Mouse (Mus musculus): Measurements from ENCODE around the gene Idh3g. TPM values are rescaled to one million over a fixed set of nuclear protein-coding genes. Genes with fewer than 3 reads are reported as not detected.

Gene Idh3g
- 56.6 and 111 TPM in 2 replicates for polyA plus RNA-seq (2011; ENCODE audit: insufficient read depth, insufficient read length, low replicate concordance, missing spikeins)

GRCm38 (mm10) chrX:73786364-73787224 lies at the start of gene Idh3g, which contains the start of gene Ssr4:
TSS of gene Idh3g (minus strand) at chrX:73786897.
TSS of gene Ssr4 (plus strand) at chrX:73787028.
- TF ChIP-seq CTCF (IDR thresholded peaks at IDR 0.05; ENCODE audit: control insufficient read depth, insufficient read depth, low read length) (peak; percentile 35; the same call in 1 of the 2 replicates), POLR2A (IDR thresholded peaks at IDR 0.05; ENCODE audit: borderline replicate concordance, control insufficient read depth, low read depth, low read length) (peak; percentile 71; the same call in 1 of the 2 replicates)
- 10% methylated on average over 52 of the region's 52 CpGs for WGBS
- Histone ChIP-seq H3K4me3 (replicated peaks; ENCODE audit: control insufficient read depth, low read depth, low read length) (peak within 1 kb of the TSS; percentile 87), H3K27ac (ENCODE audit: control insufficient read depth, insufficient read depth, low read depth, low read length, poor library complexity) (peak within 1 kb of the TSS; percentile 92), H3K4me1 (ENCODE audit: control insufficient read depth, insufficient read depth, low read length) (no peaks in the 10 kb centered on the region; the same call in 1 of the 2 replicates)

- Histone ChIP-seq H3K4me3 (replicated peaks; ENCODE audit: control insufficient read depth, low read depth, low read length) (no peak overlapping the region), H3K27ac (ENCODE audit: control insufficient read depth, insufficient read depth, low read depth, low read length, poor library complexity) (no peak overlapping the region), H3K4me1 (ENCODE audit: control insufficient read depth, insufficient read depth, low read length) (no peaks in the 10 kb centered on the region)
- TF ChIP-seq POLR2A (IDR thresholded peaks at IDR 0.05; ENCODE audit: borderline replicate concordance, control insufficient read depth, low read depth, low read length) (no peak), CTCF (IDR thresholded peaks at IDR 0.05; ENCODE audit: control insufficient read depth, insufficient read depth, low read length) (no peak)
- WGBS = 89% methylated on average over 1 of the region's 1 CpGs
These were observed 49.0 kb upstream of the Idh3g start for GRCm38 (mm10) chrX:73835731-73836130.

GRCm38 (mm10) chrX:73824185-73825151 lies 37.8 kb upstream of the Idh3g start, which contains the start of gene Pdzd4:
TSS of gene Pdzd4 (minus strand) at chrX:73824969.
- WGBS = 10% methylated on average over 70 of the region's 84 CpGs
- no peaks in the 10 kb centered on the region for H3K4me1 ChIP-seq (ENCODE audit: control insufficient read depth, insufficient read depth, low read length)
- TF ChIP-seq POLR2A (IDR thresholded peaks at IDR 0.05; ENCODE audit: borderline replicate concordance, control insufficient read depth, low read depth, low read length) (no peak), CTCF (IDR thresholded peaks at IDR 0.05; ENCODE audit: control insufficient read depth, insufficient read depth, low read length) (no peak)
- peak within 1 kb of the TSS; percentile 39 for H3K4me3 ChIP-seq (replicated peaks; ENCODE audit: control insufficient read depth, low read depth, low read length)
- no peak within 1 kb of the TSS for H3K27ac ChIP-seq (ENCODE audit: control insufficient read depth, insufficient read depth, low read depth, low read length, poor library complexity)

DNA sequence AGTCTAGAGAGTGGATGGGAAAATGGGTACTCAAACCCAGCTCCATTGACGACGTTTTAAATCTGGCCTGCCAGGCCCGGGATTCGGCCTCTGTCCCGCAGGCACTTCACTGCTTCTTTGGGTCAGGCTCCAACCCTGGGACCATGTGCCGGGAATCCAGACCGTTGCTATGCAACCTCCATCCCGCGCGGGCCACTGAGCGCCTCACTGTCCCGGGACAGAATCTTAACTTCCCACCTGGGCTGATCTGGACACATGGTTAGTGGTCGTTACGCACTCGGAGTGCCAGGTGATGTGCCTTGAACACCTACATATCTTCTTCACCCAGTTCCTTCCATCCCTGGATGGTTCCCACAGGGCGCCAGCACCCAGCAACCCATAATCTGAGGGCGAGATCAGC lies 37.0 kb upstream of the Idh3g start:
- TF ChIP-seq POLR2A (IDR thresholded peaks at IDR 0.05; ENCODE audit: borderline replicate concordance, control insufficient read depth, low read depth, low read length) (no peak), CTCF (IDR thresholded peaks at IDR 0.05; ENCODE audit: control insufficient read depth, insufficient read depth, low read length) (no peak)
- peak overlapping the region; percentile 27 for H3K4me3 ChIP-seq (replicated peaks; ENCODE audit: control insufficient read depth, low read depth, low read length)
- WGBS = 49% methylated on average over 17 of the region's 17 CpGs
- no peak overlapping the region for H3K27ac ChIP-seq (ENCODE audit: control insufficient read depth, insufficient read depth, low read depth, low read length, poor library complexity)
- H3K4me1 ChIP-seq (ENCODE audit: control insufficient read depth, insufficient read depth, low read length) = no peaks in the 10 kb centered on the region

- Histone ChIP-seq H3K4me3 (replicated peaks; ENCODE audit: control insufficient read depth, low read depth, low read length) (no peak overlapping the region), H3K27ac (ENCODE audit: control insufficient read depth, insufficient read depth, low read depth, low read length, poor library complexity) (no peak overlapping the region), H3K4me1 (ENCODE audit: control insufficient read depth, insufficient read depth, low read length) (no peaks in the 10 kb centered on the region; the same call in 1 of the 2 replicates)
- 19% methylated on average over 3 of the region's 3 CpGs for WGBS
- TF ChIP-seq POLR2A (IDR thresholded peaks at IDR 0.05; ENCODE audit: borderline replicate concordance, control insufficient read depth, low read depth, low read length) (no peak), CTCF (IDR thresholded peaks at IDR 0.05; ENCODE audit: control insufficient read depth, insufficient read depth, low read length) (no peak)
These were observed 30.1 kb upstream of the Idh3g start for GRCm38 (mm10) chrX:73816596-73817314.

DNA sequence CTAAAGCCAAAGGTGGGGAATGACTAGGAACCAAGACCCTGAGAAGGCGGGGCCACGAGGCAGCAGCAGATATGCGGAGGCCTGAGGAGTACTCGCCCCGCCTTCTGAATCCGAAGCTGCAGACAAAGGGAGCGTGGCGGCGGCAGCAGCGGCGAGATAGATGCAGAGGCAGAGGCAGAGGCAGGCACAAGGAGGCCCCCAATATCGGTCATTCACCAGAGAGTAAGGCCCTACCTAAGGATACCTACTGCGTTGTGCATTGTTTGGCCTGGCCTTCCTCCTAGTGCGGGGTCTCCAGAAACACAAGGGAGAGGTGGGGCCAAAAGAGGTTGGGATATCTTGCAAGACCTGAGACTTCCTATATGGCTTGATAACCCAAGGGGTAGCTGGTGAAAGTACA lies 28.4 kb upstream of the Idh3g start:
- 66% methylated on average over 14 of the region's 14 CpGs for WGBS

DNA sequence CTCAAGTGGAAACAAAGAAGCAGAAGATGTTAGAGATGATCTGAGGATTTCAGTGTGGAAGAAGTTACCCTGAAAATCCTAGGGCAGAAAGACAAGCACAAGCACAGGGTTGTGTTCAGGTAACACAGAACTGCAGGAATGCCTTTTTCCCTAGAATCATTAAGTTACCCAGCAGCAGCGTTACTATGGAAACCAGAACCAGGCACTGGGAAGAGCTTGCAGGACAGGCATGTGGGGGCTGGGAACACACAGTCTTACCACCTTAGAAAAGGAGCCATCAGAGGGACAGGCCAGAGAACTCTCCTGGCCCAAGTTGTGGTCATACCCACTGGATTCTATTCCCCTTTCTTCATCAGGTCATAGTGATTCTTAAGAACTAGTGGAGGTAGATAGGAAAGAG lies 19.1 kb upstream of the Idh3g start:
- TF ChIP-seq POLR2A (IDR thresholded peaks at IDR 0.05; ENCODE audit: borderline replicate concordance, control insufficient read depth, low read depth, low read length) (no peak), CTCF (IDR thresholded peaks at IDR 0.05; ENCODE audit: control insufficient read depth, insufficient read depth, low read length) (no peak)
- Histone ChIP-seq H3K4me1 (ENCODE audit: control insufficient read depth, insufficient read depth, low read length) (no peaks in the 10 kb centered on the region), H3K27ac (ENCODE audit: control insufficient read depth, insufficient read depth, low read depth, low read length, poor library complexity) (no peak overlapping the region), H3K4me3 (replicated peaks; ENCODE audit: control insufficient read depth, low read depth, low read length) (no peak overlapping the region)
- WGBS = 70% methylated on average over 1 of the region's 1 CpGs

More for the DNA sequence above, 28.4 kb upstream of the Idh3g start:
- no peak overlapping the region; the same call in 1 of the 2 replicates for H3K27ac ChIP-seq (ENCODE audit: control insufficient read depth, insufficient read depth, low read depth, low read length, poor library complexity)
- H3K4me3 ChIP-seq (replicated peaks; ENCODE audit: control insufficient read depth, low read depth, low read length) = no peak overlapping the region
- TF ChIP-seq CTCF (IDR thresholded peaks at IDR 0.05; ENCODE audit: control insufficient read depth, insufficient read depth, low read length) (no peak), POLR2A (IDR thresholded peaks at IDR 0.05; ENCODE audit: borderline replicate concordance, control insufficient read depth, low read depth, low read length) (no peak)
- H3K4me1 ChIP-seq (ENCODE audit: control insufficient read depth, insufficient read depth, low read length) = no peaks in the 10 kb centered on the region; the same call in 1 of the 2 replicates

Measured in bone marrow, adult 2 months (tissue).